Mouse (Mus musculus): ENCODE data around the gene Gm10271.

GRCm38 (mm10) chr10:116922161-116922560, 50.2 kb downstream of the Gm10271 start:
- no peak for TF ChIP-seq CTCF (IDR thresholded peaks at IDR 0.05; ENCODE audit: insufficient read depth, low read length)
- TF ChIP-seq POLR2A (IDR thresholded peaks at IDR 0.05; ENCODE audit: borderline replicate concordance, extremely low read depth, low read depth, low read length) = no peak

Data from lung, adult 2 months (tissue).